Mouse (Mus musculus) layer of hippocampus, postnatal 14 days (tissue): ENCODE data around the gene Krt35. TPM values are rescaled to one million over a fixed set of nuclear protein-coding genes. Genes with fewer than 3 reads are reported as not detected.

Experiments used
- DNase-seq, 2 experiments: peaks; one replicate each; pipeline ENCODE4 v3.0.0; 2021 to 2022; ENCODE audit warnings: low spot score in 2 of 2, mixed read lengths in 1 of 2
- long read RNA-seq, 2 experiments: library from polyadenylated mRNA; stranded (forward); transcript quantifications; one replicate each; pipeline ENCODE4 v2.0.0; 2021
- total RNA-seq, 2 experiments: library from RNA; stranded (reverse); gene quantifications; 2 replicates each; pipeline ENCODE4 v1.2.3; 2021

Krt35 gene
- total RNA-seq, result not detected
- long read RNA-seq, experiment 1, result 0 reads
- long read RNA-seq, experiment 2, result 0 reads

GRCm38 (mm10) chr11:100096141-100096540 is at the start of gene Krt35:
Gene Krt35 (minus strand): TSS chr11:100096241.
- DNase-seq, result no peak

GRCm38 (mm10) chr11:100145104-100145503 is 49.1 kb upstream of the Krt35 start:
- DNase-seq, result no peak

- DNase-seq, result no peak
Measured at GRCm38 (mm10) chr11:100140966-100141365, 44.9 kb upstream of the Krt35 start.

- DNase-seq, result no peak
Measured at GRCm38 (mm10) chr11:100139391-100139790, 43.4 kb upstream of the Krt35 start.

GRCm38 (mm10) chr11:100138809-100139208 is 42.8 kb upstream of the Krt35 start:
- DNase-seq, result no peak

GRCm38 (mm10) chr11:100137693-100138092 is 41.7 kb upstream of the Krt35 start:
- DNase-seq, result no peak

GRCm38 (mm10) chr11:100136559-100136958 is 40.5 kb upstream of the Krt35 start:
- DNase-seq, result no peak

GRCm38 (mm10) chr11:100135731-100136130 is 39.7 kb upstream of the Krt35 start, which contains the start of gene Krt15:
Gene Krt15 (minus strand): TSS chr11:100135928.
- no peak for DNase-seq

GRCm38 (mm10) chr11:100124901-100125300 is 28.9 kb upstream of the Krt35 start:
- no peak for DNase-seq

GRCm38 (mm10) chr11:100121466-100121865 is 25.4 kb upstream of the Krt35 start, which contains the start of gene Krt13:
Gene Krt13 (minus strand): TSS chr11:100121566.
- DNase-seq, result no peak

GRCm38 (mm10) chr11:100120331-100120730 is 24.3 kb upstream of the Krt35 start:
- no peak for DNase-seq

- no peak for DNase-seq
Measured at GRCm38 (mm10) chr11:100113742-100114029, 17.6 kb upstream of the Krt35 start.

- DNase-seq, result no peak
Measured at GRCm38 (mm10) chr11:100112935-100113741, 17.1 kb upstream of the Krt35 start.

GRCm38 (mm10) chr11:100105576-100106122 is 9.6 kb upstream of the Krt35 start, which contains the start of gene Krt36:
Gene Krt36 (minus strand): TSS chr11:100105626.
- DNase-seq, result no peak

GRCm38 (mm10) chr11:100102693-100103429 is 6.8 kb upstream of the Krt35 start:
- no peak for DNase-seq

- no peak for DNase-seq
Measured at GRCm38 (mm10) chr11:100100391-100100790, 4.3 kb upstream of the Krt35 start.

- DNase-seq, result no peak
Measured at GRCm38 (mm10) chr11:100097819-100098218, 1.8 kb upstream of the Krt35 start.

GRCm38 (mm10) chr11:100088378-100089025 is 7.5 kb downstream of the Krt35 start:
- DNase-seq, result no peak

- DNase-seq, result no peak
Measured at GRCm38 (mm10) chr11:100087861-100088260, 8.2 kb downstream of the Krt35 start, which contains the start of gene Krt32. Gene Krt32 (minus strand): TSS chr11:100088226.

- DNase-seq, result no peak
Measured at GRCm38 (mm10) chr11:100073873-100074272, 22.2 kb downstream of the Krt35 start.

- no peak for DNase-seq
Measured at GRCm38 (mm10) chr11:100067293-100068036, 28.6 kb downstream of the Krt35 start.
